Mouse (Mus musculus) lung, postnatal 0 days (tissue): ENCODE measurements around the gene Thra.

ENCODE experiments used
- CTCF ChIP-seq: IDR thresholded peaks from 2 replicates; pipeline ENCODE4 v1.5.1; 2016; ENCODE audit warnings: antibody characterized with exemption, mild to moderate bottlenecking
- EP300 ChIP-seq: IDR thresholded peaks from 2 replicates; pipeline ENCODE4 v1.6.1; 2016; ENCODE audit warnings: antibody characterized with exemption, mild to moderate bottlenecking, control low read depth

GRCm38 (mm10) chr11:98754151-98754620 is 13.7 kb downstream of the Thra start:
- peak; percentile 17; the same call in 1 of the 2 replicates for TF ChIP-seq CTCF
- no peak; the same call in 1 of the 2 replicates for TF ChIP-seq EP300
